Mouse (Mus musculus) megakaryocyte progenitor cell, adult 5-6 weeks (primary cell): ENCODE results near the gene Rgp1. TPM values are rescaled to one million over a fixed set of nuclear protein-coding genes. Genes with fewer than 3 reads are reported as not detected.

Source experiments
- ATAC-seq: replicated peaks from 2 replicates; pipeline ENCODE4 v1.8.0; 2016; ENCODE audit warnings: mild to moderate bottlenecking, moderate TSS enrichment, inconsistent platforms; ENCODE audit not compliant: poor library complexity
- total RNA-seq, 2 experiments: library from RNA; stranded (forward) in 1 of 2; stranded (reverse) in 1 of 2; fragments of 157-497, 149-512 nt in 1 of 2; fragments of 200-1000 nt in 1 of 2; gene quantifications; 2 replicates each; pipeline versions ENCODE4 v1.2.3 to v1.2.4; 2015 to 2017

Gene Rgp1
- total RNA-seq, 2 experiments from 2014 or later, result 14.5 to 20.6 TPM

GRCm38 (mm10) chr4:43633736-43634135 is 55.2 kb downstream of the Rgp1 start:
- ATAC-seq, result no peak

GRCm38 (mm10) chr4:43634621-43635374 is 56.3 kb downstream of the Rgp1 start:
- ATAC-seq, result no peak

GRCm38 (mm10) chr4:43636751-43637150 is 58.2 kb downstream of the Rgp1 start:
- ATAC-seq, result no peak

Other genes starting within 250 kb of the Rgp1 start
- gene Rusc2, start 196.7 kb upstream of the Rgp1 start, total RNA-seq (2015), result 0.32 and 0.44 TPM in 2 replicates
- gene Rusc2, start 196.7 kb upstream of the Rgp1 start, total RNA-seq (2017), result 0.61 and 0.71 TPM in 2 replicates
- not detected in 2 replicates for gene Fam166b, start 149.6 kb upstream of the Rgp1 start, total RNA-seq (2015)
- gene Fam166b, start 149.6 kb upstream of the Rgp1 start, total RNA-seq (2017), result not detected in 2 replicates
- 5.2 and 6.3 TPM in 2 replicates for gene Tesk1, start 136.8 kb upstream of the Rgp1 start, total RNA-seq (2015)
- 5.7 and 5.9 TPM in 2 replicates for gene Tesk1, start 136.8 kb upstream of the Rgp1 start, total RNA-seq (2017)
- gene Cd72, start 124.1 kb upstream of the Rgp1 start, total RNA-seq (2015), result 2.2 and 6.3 TPM in 2 replicates
- gene Cd72, start 124.1 kb upstream of the Rgp1 start, total RNA-seq (2017), result 8.2 and 8.7 TPM in 2 replicates
- gene Sit1, start 95.0 kb upstream of the Rgp1 start, total RNA-seq (2015), result not detected in 2 replicates
- not detected in 2 replicates for gene Sit1, start 95.0 kb upstream of the Rgp1 start, total RNA-seq (2017)
- 34.5 and 43.0 TPM in 2 replicates for gene Ccdc107, start 85.8 kb upstream of the Rgp1 start, total RNA-seq (2015)
- 49.6 and 53.9 TPM in 2 replicates for gene Ccdc107, start 85.8 kb upstream of the Rgp1 start, total RNA-seq (2017)
- gene Arhgef39, start 79.0 kb upstream of the Rgp1 start, total RNA-seq (2015), result 44.2 and 55.1 TPM in 2 replicates
- 47.5 and 65.0 TPM in 2 replicates for gene Arhgef39, start 79.0 kb upstream of the Rgp1 start, total RNA-seq (2017)
- gene Car9, start 71.7 kb upstream of the Rgp1 start, total RNA-seq (2015), result 10.4 and 15.0 TPM in 2 replicates
- gene Car9, start 71.7 kb upstream of the Rgp1 start, total RNA-seq (2017), result 4.0 and 10.5 TPM in 2 replicates
- 0.56 and 3.0 TPM in 2 replicates for gene Tpm2, start 55.0 kb upstream of the Rgp1 start, total RNA-seq (2015)
- 3.8 and 5.8 TPM in 2 replicates for gene Tpm2, start 55.0 kb upstream of the Rgp1 start, total RNA-seq (2017)
- gene Creb3, start 16.4 kb upstream of the Rgp1 start, total RNA-seq (2015), result 8.9 and 10.3 TPM in 2 replicates
- 41.6 and 64.7 TPM in 2 replicates for gene Creb3, start 16.4 kb upstream of the Rgp1 start, total RNA-seq (2017)
- gene Tln1, start 16.0 kb upstream of the Rgp1 start, total RNA-seq (2015), result 125 and 138 TPM in 2 replicates
- 167 and 253 TPM in 2 replicates for gene Tln1, start 16.0 kb upstream of the Rgp1 start, total RNA-seq (2017)
- gene Gba2, start 158 bp downstream of the Rgp1 start, total RNA-seq (2015), result 4.8 and 9.3 TPM in 2 replicates
- 7.2 and 8.1 TPM in 2 replicates for gene Gba2, start 158 bp downstream of the Rgp1 start, total RNA-seq (2017)
- gene Msmp, start 5.8 kb downstream of the Rgp1 start, total RNA-seq (2015), result not detected in 2 replicates
- not detected in 2 replicates for gene Msmp, start 5.8 kb downstream of the Rgp1 start, total RNA-seq (2017)
- gene Npr2, start 53.2 kb downstream of the Rgp1 start, total RNA-seq (2015), result 0.30 and 1.4 TPM in 2 replicates
- gene Npr2, start 53.2 kb downstream of the Rgp1 start, total RNA-seq (2017), result 0.21 and 1.3 TPM in 2 replicates
- 0.22 TPM in 1 of 2 replicates, not detected in the other for gene Spag8, start 74.9 kb downstream of the Rgp1 start, total RNA-seq (2015)
- 0.71 TPM in 1 of 2 replicates, not detected in the other for gene Spag8, start 74.9 kb downstream of the Rgp1 start, total RNA-seq (2017)
- 36.5 and 52.7 TPM in 2 replicates for gene Hint2, start 77.8 kb downstream of the Rgp1 start, total RNA-seq (2015)
- gene Hint2, start 77.8 kb downstream of the Rgp1 start, total RNA-seq (2017), result 43.1 and 58.6 TPM in 2 replicates
- 0.47 and 0.95 TPM in 2 replicates for gene Tmem8b, start 90.3 kb downstream of the Rgp1 start, total RNA-seq (2015)
- 0.25 and 0.61 TPM in 2 replicates for gene Tmem8b, start 90.3 kb downstream of the Rgp1 start, total RNA-seq (2017)
- 0.07 TPM in 2 replicates for gene Fam221b, start 90.4 kb downstream of the Rgp1 start, total RNA-seq (2015)
- gene Fam221b, start 90.4 kb downstream of the Rgp1 start, total RNA-seq (2017), result 0.44 and 0.62 TPM in 2 replicates
- gene Olfr70, start 122.1 kb downstream of the Rgp1 start, total RNA-seq (2015), result not detected in 2 replicates
- gene Olfr70, start 122.1 kb downstream of the Rgp1 start, total RNA-seq (2017), result not detected in 2 replicates
- not detected in 2 replicates for gene Olfr71, start 131.5 kb downstream of the Rgp1 start, total RNA-seq (2015)
- gene Olfr71, start 131.5 kb downstream of the Rgp1 start, total RNA-seq (2017), result not detected in 2 replicates
- not detected in 2 replicates for gene Hrct1, start 148.5 kb downstream of the Rgp1 start, total RNA-seq (2015)
- gene Hrct1, start 148.5 kb downstream of the Rgp1 start, total RNA-seq (2017), result not detected in 2 replicates
- gene Spaar, start 151.3 kb downstream of the Rgp1 start, total RNA-seq (2015), result not detected in 2 replicates
- gene Spaar, start 151.3 kb downstream of the Rgp1 start, total RNA-seq (2017), result not detected in 2 replicates
- gene Olfr159, start 192.3 kb downstream of the Rgp1 start, total RNA-seq (2015), result not detected in 2 replicates
- not detected in 2 replicates for gene Olfr159, start 192.3 kb downstream of the Rgp1 start, total RNA-seq (2017)
- not detected in 2 replicates for gene Olfr156, start 245.2 kb downstream of the Rgp1 start, total RNA-seq (2015)
- gene Olfr156, start 245.2 kb downstream of the Rgp1 start, total RNA-seq (2017), result not detected in 2 replicates